Mouse (Mus musculus): Measurements from ENCODE around the gene Accsl.

The Accsl gene

GRCm38 (mm10) chr2:93874606-93875005 is 5.6 kb upstream of the Accsl start:
- DNase-seq (ENCODE audit: low read depth, low spot score), result no peak

- DNase-seq (ENCODE audit: low read depth, low spot score), result no peak
These were observed 5.2 kb upstream of the Accsl start for GRCm38 (mm10) chr2:93874227-93874514.

- DNase-seq (ENCODE audit: low read depth, low spot score), result no peak
These were observed 4.7 kb upstream of the Accsl start for GRCm38 (mm10) chr2:93873449-93874226.

GRCm38 (mm10) chr2:93872257-93872656 is 3.3 kb upstream of the Accsl start:
- no peak for DNase-seq (ENCODE audit: low read depth, low spot score)

GRCm38 (mm10) chr2:93871411-93871925 is 2.5 kb upstream of the Accsl start:
- DNase-seq (ENCODE audit: low read depth, low spot score), result no peak

GRCm38 (mm10) chr2:93870842-93871241 is 1.9 kb upstream of the Accsl start:
- DNase-seq (ENCODE audit: low read depth, low spot score), result peak; percentile 37

GRCm38 (mm10) chr2:93868566-93868965 is 391 bp downstream of the Accsl start:
- DNase-seq (ENCODE audit: low read depth, low spot score), result no peak

GRCm38 (mm10) chr2:93863229-93863628 is 5.7 kb downstream of the Accsl start:
- no peak for DNase-seq (ENCODE audit: low read depth, low spot score)

- no peak for DNase-seq (ENCODE audit: low read depth, low spot score)
These were observed 10.1 kb downstream of the Accsl start for GRCm38 (mm10) chr2:93858845-93859244.

- no peak for DNase-seq (ENCODE audit: low read depth, low spot score)
These were observed 17.7 kb downstream of the Accsl start for GRCm38 (mm10) chr2:93851303-93851702.

- DNase-seq (ENCODE audit: low read depth, low spot score), result peak; percentile 67
These were observed 18.5 kb downstream of the Accsl start for GRCm38 (mm10) chr2:93850317-93850944.

GRCm38 (mm10) chr2:93849505-93850089 is 19.4 kb downstream of the Accsl start, which contains the start of gene Accs:
Gene Accs, minus strand, starts transcription at chr2:93849943.
- peak; percentile 80 for DNase-seq (ENCODE audit: low read depth, low spot score)

- DNase-seq (ENCODE audit: low read depth, low spot score), result no peak
These were observed 27.6 kb downstream of the Accsl start for GRCm38 (mm10) chr2:93841349-93841748.

GRCm38 (mm10) chr2:93840109-93840508 is 28.8 kb downstream of the Accsl start:
- DNase-seq (ENCODE audit: low read depth, low spot score), result no peak

- DNase-seq (ENCODE audit: low read depth, low spot score), result no peak
These were observed 30.0 kb downstream of the Accsl start for GRCm38 (mm10) chr2:93838931-93839330.

GRCm38 (mm10) chr2:93836232-93836785 is 32.6 kb downstream of the Accsl start:
- no peak for DNase-seq (ENCODE audit: low read depth, low spot score)

GRCm38 (mm10) chr2:93835596-93835995 is 33.4 kb downstream of the Accsl start:
- DNase-seq (ENCODE audit: low read depth, low spot score), result no peak

- peak; percentile 91 for DNase-seq (ENCODE audit: low read depth, low spot score)
These were observed 45.4 kb downstream of the Accsl start for GRCm38 (mm10) chr2:93823519-93823918.

- DNase-seq (ENCODE audit: low read depth, low spot score), result peak; percentile 87
These were observed 46.8 kb downstream of the Accsl start, which contains the start of gene Ext2 for GRCm38 (mm10) chr2:93822045-93822749. Gene Ext2, minus strand, starts transcription at chr2:93822568.

GRCm38 (mm10) chr2:93817791-93818190 is 51.2 kb downstream of the Accsl start:
- no peak for DNase-seq (ENCODE audit: low read depth, low spot score)

GRCm38 (mm10) chr2:93813343-93813742 is 55.6 kb downstream of the Accsl start:
- DNase-seq (ENCODE audit: low read depth, low spot score), result no peak

- DNase-seq (ENCODE audit: low read depth, low spot score), result peak; percentile 65
These were observed 57.1 kb downstream of the Accsl start for GRCm38 (mm10) chr2:93811812-93812211.

Measured in CD4-positive helper T cell, adult 2 months (primary cell).